Mouse (Mus musculus) spleen, postnatal 10 days (tissue): ENCODE data around the gene Upp2.

Source experiments
- DNase-seq, 2 experiments: peaks; one replicate each; pipeline ENCODE4 v3.0.0; 2021 to 2022; ENCODE audit warnings: low spot score in 2 of 2

Upp2 gene

GRCm38 (mm10) chr2:58551866-58552265 is 15.2 kb upstream of the Upp2 start:
- DNase-seq = no peak

GRCm38 (mm10) chr2:58552296-58552695 is 14.8 kb upstream of the Upp2 start:
- no peak for DNase-seq

DNA sequence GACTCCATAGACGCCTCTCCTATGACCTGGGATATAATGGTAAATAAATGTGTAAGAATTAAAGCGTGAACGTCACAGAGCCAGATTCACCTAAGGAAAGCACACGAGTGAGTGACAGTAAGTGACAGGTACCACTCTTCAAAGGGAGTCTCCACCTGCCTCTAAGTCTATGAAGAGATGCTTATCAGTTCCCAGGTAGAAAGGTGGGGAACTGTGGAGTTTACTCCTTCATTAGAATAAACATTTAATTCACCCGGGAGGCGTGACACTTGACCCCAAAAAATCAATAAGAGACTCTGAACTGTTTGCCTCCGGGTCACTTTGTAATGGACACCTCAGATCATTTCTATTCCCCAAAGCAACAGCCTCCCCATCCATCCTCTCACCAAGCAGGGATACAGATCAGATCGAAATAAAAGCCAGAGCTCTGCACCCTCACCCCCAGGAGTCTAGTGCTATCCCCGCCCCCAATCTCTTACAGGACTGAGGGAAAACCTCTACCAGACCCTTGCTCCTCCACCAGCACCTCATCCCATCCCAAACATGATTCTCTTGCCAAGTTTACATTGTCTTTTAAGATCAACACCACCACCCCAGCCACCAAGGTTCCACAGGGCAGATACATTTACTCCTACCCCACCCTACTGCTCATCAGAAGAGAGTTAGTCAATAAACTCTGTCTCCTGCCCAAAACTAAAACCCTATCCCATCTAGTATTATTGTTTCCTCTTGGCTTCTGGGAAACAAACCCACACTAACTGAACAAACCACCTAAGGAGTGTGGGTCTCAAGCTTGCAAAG is 9.9 kb upstream of the Upp2 start:
- DNase-seq = no peak

GRCm38 (mm10) chr2:58562137-58562536 is 5.0 kb upstream of the Upp2 start:
- DNase-seq = no peak

DNA sequence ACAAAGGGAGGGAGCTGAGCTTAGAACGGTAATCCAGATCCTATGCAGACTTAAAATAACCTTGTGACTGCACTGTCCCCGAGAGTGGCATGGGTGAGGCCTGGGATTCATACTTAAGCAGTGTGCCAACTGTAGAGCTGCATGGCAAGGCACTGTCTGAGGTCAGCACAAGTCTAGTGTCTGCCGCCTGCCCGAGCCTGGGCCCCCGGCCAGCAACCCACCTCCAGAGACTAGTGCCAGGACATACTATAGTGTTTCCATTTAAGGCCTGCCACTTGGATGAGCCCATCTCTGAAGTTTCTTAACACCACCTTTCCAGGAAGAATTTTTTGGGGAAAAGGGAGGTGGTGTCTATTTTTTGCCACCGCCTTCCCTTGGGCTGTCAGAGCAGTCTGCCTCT is 1.8 kb upstream of the Upp2 start:
- no peak for DNase-seq

- no peak for DNase-seq
Measured at GRCm38 (mm10) chr2:58566049-58566409, 1.1 kb upstream of the Upp2 start.

DNA sequence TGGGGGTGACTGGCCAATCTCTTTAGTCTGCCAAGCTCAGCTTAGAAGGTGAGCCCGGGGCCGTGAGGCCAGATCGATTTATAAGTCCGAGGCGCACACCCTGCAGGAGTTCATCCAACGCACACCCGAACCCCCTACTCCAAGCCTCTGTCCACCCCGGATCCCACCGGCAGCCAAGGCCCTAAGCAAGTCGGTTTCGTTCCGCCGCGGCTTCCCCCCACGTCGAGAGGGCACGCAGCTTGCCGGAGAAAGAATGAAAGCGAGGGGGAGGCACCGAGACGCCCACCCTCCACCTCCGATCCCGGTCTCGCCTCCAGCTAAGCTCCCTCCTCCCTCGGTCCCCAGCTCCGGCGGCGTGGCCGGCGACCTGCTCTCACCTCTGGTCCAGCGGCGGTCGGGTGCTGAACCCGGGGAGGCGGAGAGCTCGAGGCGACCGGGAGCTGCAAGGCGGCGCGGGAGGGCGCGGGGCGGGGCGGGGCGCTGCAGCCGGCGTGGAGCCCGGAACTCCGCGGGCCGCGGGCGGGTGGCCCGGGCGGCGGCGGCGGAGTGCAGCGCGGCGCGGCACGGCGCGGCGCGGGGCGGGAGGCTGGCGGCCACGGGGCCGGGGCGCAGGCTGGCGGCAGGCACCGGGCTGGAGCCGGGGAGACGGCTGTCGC is 560 bp upstream of the Upp2 start:
- DNase-seq = peak; percentile 11 to 43

DNA sequence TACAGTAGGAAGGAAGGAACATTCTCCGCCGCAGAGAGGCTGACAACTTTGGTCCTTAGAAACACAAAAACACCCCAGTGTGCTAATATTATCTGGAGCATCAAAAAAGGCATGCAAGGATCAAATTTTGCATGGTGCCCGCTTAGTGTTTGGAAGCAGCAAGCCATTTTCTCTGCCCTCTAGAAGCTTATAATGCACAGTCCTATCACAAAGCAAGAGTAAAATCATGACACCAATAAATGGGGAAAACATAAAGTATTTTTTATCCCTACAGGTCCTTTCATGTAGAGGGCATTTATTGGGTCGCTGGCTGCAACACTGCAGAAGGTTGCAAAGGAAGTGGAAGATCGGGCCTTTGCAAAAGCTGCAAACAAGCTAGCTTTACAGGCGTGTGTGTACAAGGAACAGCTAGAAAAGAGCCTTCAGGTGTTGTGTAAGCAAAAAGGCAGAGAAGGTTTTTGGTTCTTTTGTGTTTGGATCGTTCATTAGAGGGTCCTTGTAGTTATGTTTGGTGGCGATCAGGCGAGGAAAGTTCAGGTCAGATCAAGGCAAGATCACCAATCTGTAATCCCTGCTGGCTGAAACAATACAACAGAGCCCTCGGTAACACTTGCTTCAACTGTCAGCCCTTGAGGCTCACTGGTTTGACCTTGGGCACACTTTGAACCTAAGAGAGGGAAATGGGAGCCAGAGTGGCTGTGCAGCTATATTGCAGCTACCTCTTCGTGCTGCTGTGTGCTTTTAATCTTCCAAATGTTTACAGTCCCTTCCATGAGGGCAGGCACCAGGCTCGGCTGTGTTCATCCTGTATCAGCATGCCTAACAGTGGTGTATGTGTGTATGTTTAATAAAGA is 995 bp downstream of the Upp2 start:
- DNase-seq = no peak

DNA sequence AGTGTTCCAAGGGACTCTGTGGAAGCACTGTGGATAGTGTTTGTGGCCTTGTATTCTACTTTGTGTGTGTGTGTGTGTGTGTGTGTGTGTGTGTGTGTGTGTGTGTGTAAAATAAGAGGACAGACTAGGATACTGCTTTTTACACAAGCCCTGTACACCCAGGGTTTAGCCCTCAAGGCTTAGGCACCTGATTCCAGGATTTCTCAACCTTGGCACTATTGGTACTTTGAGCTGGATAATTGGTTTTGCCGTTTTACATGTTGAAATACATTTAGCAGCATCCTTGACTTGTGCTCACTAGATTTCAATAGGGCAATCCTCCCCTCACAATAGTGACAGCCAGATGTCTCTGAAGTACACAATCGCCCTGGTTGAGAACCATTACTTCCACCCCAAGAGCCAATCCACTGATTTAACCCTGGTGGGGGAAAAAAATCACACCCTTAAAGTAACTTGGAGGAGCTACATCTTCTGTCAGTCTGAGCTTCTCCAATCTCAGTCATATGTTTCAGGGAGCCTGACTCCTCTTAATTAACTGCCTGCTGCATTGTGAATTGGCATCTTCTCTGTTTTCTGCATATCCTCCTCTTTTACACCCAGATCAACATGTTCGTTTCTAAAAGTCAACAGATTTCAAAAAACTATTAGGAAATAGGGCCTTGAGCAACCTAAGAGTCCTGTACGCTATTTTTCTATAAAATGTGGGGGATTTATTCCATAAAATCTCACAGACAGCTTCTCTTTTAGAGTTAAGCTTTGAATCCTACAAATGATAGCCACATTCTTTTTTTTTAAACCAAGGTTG is 1.9 kb downstream of the Upp2 start:
- no peak for DNase-seq

- no peak for DNase-seq
Measured at GRCm38 (mm10) chr2:58574167-58574566, 7.1 kb downstream of the Upp2 start.

GRCm38 (mm10) chr2:58586311-58586710 is 19.2 kb downstream of the Upp2 start:
- no peak for DNase-seq

- no peak for DNase-seq
Measured at GRCm38 (mm10) chr2:58589637-58590036, 22.5 kb downstream of the Upp2 start.

- no peak for DNase-seq
Measured at GRCm38 (mm10) chr2:58590055-58590454, 23.0 kb downstream of the Upp2 start.

DNA sequence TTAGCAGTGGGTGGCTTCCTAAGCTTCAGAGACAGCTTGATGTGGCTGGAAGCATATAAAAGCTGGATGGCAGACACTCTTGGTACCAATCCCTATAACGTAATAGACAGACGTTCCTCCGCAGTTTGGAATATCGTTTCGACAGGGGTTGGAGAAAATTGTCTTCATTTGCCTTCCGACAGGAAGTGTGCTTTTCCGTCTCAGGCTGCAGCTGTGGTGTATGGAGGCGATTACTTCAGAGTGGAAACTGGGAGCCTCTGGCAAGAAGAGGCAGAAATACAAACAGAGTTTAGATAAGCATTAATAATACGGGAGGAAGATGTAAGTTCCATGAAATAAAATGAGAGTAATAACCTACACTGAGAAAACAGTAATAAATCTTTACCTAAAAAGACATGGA is 28.3 kb downstream of the Upp2 start:
- no peak for DNase-seq

- no peak for DNase-seq
Measured at GRCm38 (mm10) chr2:58596774-58597342, 29.8 kb downstream of the Upp2 start.

GRCm38 (mm10) chr2:58597556-58597955 is 30.5 kb downstream of the Upp2 start:
- no peak for DNase-seq

DNA sequence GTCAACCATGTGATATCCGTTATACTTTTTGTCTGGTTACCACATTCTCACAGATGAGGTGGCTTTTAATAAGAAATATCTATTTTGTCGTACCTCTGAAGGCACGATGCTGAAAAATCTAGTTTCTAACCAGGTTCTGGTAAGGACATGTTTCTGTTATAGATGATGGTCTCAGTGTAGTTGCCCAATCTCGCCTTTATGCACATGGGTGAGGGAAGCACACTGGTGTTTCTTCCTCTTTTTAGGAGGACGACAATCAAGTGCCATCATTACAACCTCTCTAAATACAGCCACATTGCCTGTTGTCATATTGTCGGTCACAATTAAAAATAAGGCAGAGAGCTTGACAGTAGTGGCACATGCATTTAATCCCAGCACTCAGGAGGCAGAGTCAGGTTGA is 32.5 kb downstream of the Upp2 start:
- DNase-seq = no peak

DNA sequence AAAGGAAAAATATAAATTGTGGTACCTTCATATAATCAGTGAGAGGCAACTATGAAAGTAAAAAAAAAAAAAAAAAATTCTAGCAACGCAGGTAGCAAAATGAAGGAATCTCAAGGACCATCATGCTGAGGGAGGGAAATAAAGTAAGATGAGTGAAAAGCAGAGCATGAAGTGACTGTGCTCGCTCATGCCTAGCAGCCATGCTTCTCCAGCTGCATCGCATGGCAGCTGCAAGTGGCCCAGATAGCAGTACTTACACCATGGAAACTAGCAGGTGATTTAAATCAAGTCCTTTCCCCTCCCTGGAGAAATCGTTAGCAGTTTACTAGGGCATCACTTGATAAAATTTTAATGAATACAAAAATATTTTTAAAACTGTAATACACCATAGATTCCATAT is 34.3 kb downstream of the Upp2 start:
- no peak for DNase-seq

GRCm38 (mm10) chr2:58603379-58603778 is 36.3 kb downstream of the Upp2 start:
- no peak for DNase-seq

- no peak for DNase-seq
Measured at GRCm38 (mm10) chr2:58604791-58605190, 37.7 kb downstream of the Upp2 start.

GRCm38 (mm10) chr2:58613720-58614119 is 46.6 kb downstream of the Upp2 start:
- no peak for DNase-seq
